Mouse (Mus musculus) heart, postnatal 0 days (tissue): ENCODE data around the gene Bckdha. TPM values are rescaled to one million over a fixed set of nuclear protein-coding genes. Genes with fewer than 3 reads are reported as not detected.

Experiments used
- ATAC-seq: fragments of 200-750 bp; cut with Nextera tagmentation; 2 replicates; pipeline ENCODE4 v1.8.0; 2017; ENCODE audit warnings: low read depth, moderate number of reproducible peaks, moderate library complexity; ENCODE audit not compliant: insufficient read depth
- DNase-seq: peaks from one replicate; pipeline ENCODE4 v3.0.0-alpha.2; 2016; ENCODE audit warnings: low spot score
- H3K27ac ChIP-seq: fragments of 300-500 bp; sonication (generic); 2 replicates; pipeline ENCODE4 v1.5.1; 2014; ENCODE audit warnings: low read depth, mild to moderate bottlenecking
- H3K27me3 ChIP-seq: fragments of 300-500 bp; sonication (generic); 2 replicates; pipeline ENCODE4 v1.6.1; 2014; ENCODE audit warnings: low read length, mixed read lengths; ENCODE audit not compliant: control insufficient read depth, insufficient read depth
- H3K36me3 ChIP-seq: fragments of 300-500 bp; sonication (generic); replicated peaks from 2 replicates; pipeline ENCODE4 v1.6.1; 2014; ENCODE audit warnings: low read length, mixed read lengths; ENCODE audit not compliant: control insufficient read depth, insufficient read depth
- H3K4me1 ChIP-seq: fragments of 300-500 bp; sonication (generic); 2 replicates; pipeline ENCODE4 v1.6.1; 2014; ENCODE audit warnings: antibody characterized with exemption; ENCODE audit not compliant: control insufficient read depth, insufficient read depth
- H3K4me2 ChIP-seq: fragments of 300-500 bp; sonication (generic); 2 replicates; pipeline ENCODE4 v1.6.1; 2014; ENCODE audit warnings: low read depth, mild to moderate bottlenecking, low read length, moderate library complexity
- H3K4me3 ChIP-seq: fragments of 300-500 bp; sonication (generic); 2 replicates; pipeline ENCODE4 v1.5.1; 2014; ENCODE audit warnings: low read depth, low read length
- H3K9ac ChIP-seq: fragments of 300-500 bp; sonication (generic); replicated peaks from 2 replicates; pipeline ENCODE4 v1.6.1; 2014; ENCODE audit warnings: low read depth, low read length, mixed read lengths
- H3K9me3 ChIP-seq: fragments of 300-500 bp; sonication (generic); replicated peaks from 2 replicates; pipeline ENCODE4 v1.6.1; 2016; ENCODE audit warnings: low read length; ENCODE audit not compliant: control insufficient read depth
- CTCF ChIP-seq: IDR thresholded peaks from 2 replicates; pipeline ENCODE4 v1.5.1; 2016; ENCODE audit warnings: antibody characterized with exemption, control low read depth, low read depth
- EP300 ChIP-seq: IDR thresholded peaks from 2 replicates; pipeline ENCODE4 v1.6.1; 2016; ENCODE audit warnings: antibody characterized with exemption, low read depth
- WGBS: fragments of 180-500 bp; shearing (Covaris S2); extraction: QIAGEN DNeasy Blood & Tissue Kit; methylation state at CpG from one replicate; pipeline ENCODE4 v1.1.7; 2014; 5-methylcytosine and 5-hydroxymethylcytosine counted together
- polyA plus RNA-seq: library from polyadenylated mRNA; unstranded; fragments of >200 nt; fragmentation: Nextera tagmentation; extraction: Ambion mirVana; gene quantifications from 2 replicates; pipeline ENCODE4 v1.2.1, GENCODE M21; 2015
- total RNA-seq: library from RNA; depleted of rRNA; stranded (reverse); fragments of >200 nt; gene quantifications from 2 replicates; pipeline ENCODE4 v1.2.3, GENCODE M21; 2014; ENCODE audit warnings: low replicate concordance

Gene Bckdha
- total and polyA plus RNA-seq, 2 experiments from 2014 or later: 89.5 to 154 TPM

- Histone ChIP-seq H3K27ac (no peak overlapping the region), H3K4me2 (peak overlapping the region; percentile 55; the same call in 1 of the 2 replicates), H3K9ac (no peak overlapping the region), H3K9me3 (no peaks in the 10 kb centered on the region), H3K4me1 (peaks cover 15% of the 10 kb centered on the region; the same call in 1 of the 2 replicates), H3K27me3 (peaks cover 26% of the 10 kb centered on the region), H3K4me3 (peak overlapping the region; percentile 29; the same call in 1 of the 2 replicates), H3K36me3 (no peaks in the 10 kb centered on the region)
- DNase-seq: no peak
- TF ChIP-seq CTCF (no peak), EP300 (no peak)
- ATAC-seq: no peak
- 51% methylated on average over 6 of the region's 6 CpGs for WGBS
Observed at GRCm38 (mm10) chr7:25675405-25675804, 16.6 kb upstream of the Bckdha start.

DNA sequence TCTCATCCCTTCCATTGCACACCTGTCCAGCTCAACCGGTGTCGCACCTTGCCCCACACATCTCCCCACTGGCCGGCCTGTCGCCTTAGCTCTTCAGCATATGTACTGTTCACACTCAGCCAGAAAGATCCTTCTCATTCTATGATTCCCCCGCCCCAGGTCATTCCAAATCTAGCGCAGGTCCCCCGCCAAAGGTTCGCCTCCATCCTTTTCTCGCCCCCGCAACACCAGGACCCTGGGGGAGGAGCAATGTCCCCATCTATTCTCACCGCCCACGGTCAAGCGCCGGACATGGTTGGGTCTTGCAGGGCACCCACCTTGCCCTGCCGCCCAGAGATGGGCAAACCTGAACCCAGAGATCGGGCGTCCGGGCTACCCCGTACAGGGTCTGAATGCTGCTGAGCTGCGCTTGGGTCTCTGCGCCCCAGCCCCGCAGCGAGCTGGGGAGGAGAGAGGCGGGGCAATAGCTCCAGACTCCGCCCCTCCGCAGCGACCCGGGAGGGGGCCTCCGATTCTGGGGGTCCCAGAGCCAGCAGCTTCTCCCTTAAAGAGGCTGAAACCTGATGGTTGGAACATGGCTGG is 16.0 kb upstream of the Bckdha start, which contains the start of gene Tmem91:
Gene Tmem91 (minus strand): TSS at position 448 of the 582 bp plus-strand sequence.
- ATAC-seq (no peak), DNase-seq (no peak)
- H3K4me3 ChIP-seq: peak within 1 kb of the TSS; percentile 29
- TF ChIP-seq CTCF (no peak), EP300 (no peak)
- no peaks in the 10 kb centered on the region for H3K9me3 ChIP-seq
- H3K4me1 ChIP-seq: peaks cover 15% of the 10 kb centered on the region; the same call in 1 of the 2 replicates
- H3K27me3 ChIP-seq: peaks cover 26% of the 10 kb centered on the region
- peak within 1 kb of the TSS; percentile 55 for H3K4me2 ChIP-seq
- H3K9ac ChIP-seq: peak within 1 kb of the TSS; percentile 21; the same call in 1 of the 2 replicates
- no peaks in the 10 kb centered on the region for H3K36me3 ChIP-seq
- 3% methylated on average over 29 of the region's 29 CpGs for WGBS
- H3K27ac ChIP-seq: no peak within 1 kb of the TSS

DNA sequence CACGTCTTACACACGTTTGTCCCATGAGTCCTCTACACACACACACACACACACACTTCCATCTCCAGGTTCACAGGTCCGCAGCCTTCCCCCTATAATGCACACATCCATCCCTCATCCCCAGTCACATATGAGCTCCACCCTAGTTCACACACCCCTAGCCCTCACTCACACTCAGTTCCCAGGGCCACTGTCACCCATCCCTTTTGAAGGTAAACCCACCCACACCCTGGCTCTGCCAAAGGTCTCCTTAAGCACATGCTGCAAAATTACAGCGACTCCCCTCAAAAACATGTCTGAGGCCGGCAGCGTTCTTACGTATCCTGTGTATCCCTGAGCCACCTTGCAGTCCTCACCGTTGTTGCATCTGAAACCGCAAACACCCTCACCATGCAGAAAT is 15.5 kb upstream of the Bckdha start:
- Histone ChIP-seq H3K9ac (no peak overlapping the region), H3K27ac (no peak overlapping the region), H3K4me1 (peaks cover 15% of the 10 kb centered on the region; the same call in 1 of the 2 replicates), H3K4me3 (no peak overlapping the region), H3K9me3 (no peaks in the 10 kb centered on the region), H3K36me3 (no peaks in the 10 kb centered on the region), H3K4me2 (no peak overlapping the region), H3K27me3 (peaks cover 26% of the 10 kb centered on the region)
- 26% methylated on average over 9 of the region's 9 CpGs for WGBS
- DNase-seq (no peak), ATAC-seq (no peak)
- TF ChIP-seq EP300: no peak
- no peak for TF ChIP-seq CTCF

- Histone ChIP-seq H3K4me3 (no peak overlapping the region), H3K36me3 (0 out of 2 replicates have a peak, but pooled peaks cover 10% of the 10 kb centered on the region), H3K9me3 (no peaks in the 10 kb centered on the region), H3K9ac (no peak overlapping the region), H3K27me3 (peaks cover 26% of the 10 kb centered on the region), H3K4me1 (peaks cover 15% of the 10 kb centered on the region; the same call in 1 of the 2 replicates), H3K27ac (no peak overlapping the region), H3K4me2 (no peak overlapping the region)
- TF ChIP-seq EP300 (no peak), CTCF (no peak)
- ATAC-seq (no peak), DNase-seq (no peak)
- 47% methylated on average over 4 of the region's 4 CpGs for WGBS
Observed at GRCm38 (mm10) chr7:25672442-25672841, 13.7 kb upstream of the Bckdha start.

- Histone ChIP-seq H3K4me3 (no peak overlapping the region), H3K4me2 (no peak overlapping the region), H3K27me3 (peaks cover 26% of the 10 kb centered on the region), H3K9me3 (no peaks in the 10 kb centered on the region), H3K9ac (no peak overlapping the region), H3K36me3 (0 out of 2 replicates have a peak, but pooled peaks cover 17% of the 10 kb centered on the region), H3K27ac (no peak overlapping the region), H3K4me1 (peaks cover 12% of the 10 kb centered on the region; the same call in 1 of the 2 replicates)
- 41% methylated on average over 2 of the region's 2 CpGs for WGBS
- TF ChIP-seq EP300: no peak
- ATAC-seq (no peak), DNase-seq (no peak)
Observed at GRCm38 (mm10) chr7:25671686-25672085, 12.9 kb upstream of the Bckdha start.
